Mouse (Mus musculus) C2C12 (cell line): ENCODE measurements around the gene Gm42517.

Experiments
- CEBPB ChIP-seq: IDR thresholded peaks from one replicate; pipeline ENCODE4 v1.6.1; 2011; ENCODE audit warnings: low read depth, mild to moderate bottlenecking, control low read depth, moderate library complexity
- CTCF ChIP-seq: IDR thresholded peaks from one replicate; pipeline ENCODE4 v1.5.1; 2011; ENCODE audit not compliant: control insufficient read depth, insufficient read depth, insufficient read length
- FOSL1 ChIP-seq: IDR thresholded peaks from one replicate; pipeline ENCODE4 v1.8.0; 2011; ENCODE audit warnings: mild to moderate bottlenecking, low read length; ENCODE audit not compliant: poor library complexity, insufficient read depth, severe bottlenecking
- MYOG ChIP-seq: IDR thresholded peaks from one replicate; pipeline ENCODE4 v1.6.1; 2011; ENCODE audit not compliant: control insufficient read depth, insufficient read length; ENCODE audit errors: extremely low read depth
- USF1 ChIP-seq: IDR thresholded peaks from one replicate; pipeline ENCODE4 v1.6.1; 2011; ENCODE audit warnings: low read depth, mild to moderate bottlenecking, control low read depth, moderate library complexity

DNA sequence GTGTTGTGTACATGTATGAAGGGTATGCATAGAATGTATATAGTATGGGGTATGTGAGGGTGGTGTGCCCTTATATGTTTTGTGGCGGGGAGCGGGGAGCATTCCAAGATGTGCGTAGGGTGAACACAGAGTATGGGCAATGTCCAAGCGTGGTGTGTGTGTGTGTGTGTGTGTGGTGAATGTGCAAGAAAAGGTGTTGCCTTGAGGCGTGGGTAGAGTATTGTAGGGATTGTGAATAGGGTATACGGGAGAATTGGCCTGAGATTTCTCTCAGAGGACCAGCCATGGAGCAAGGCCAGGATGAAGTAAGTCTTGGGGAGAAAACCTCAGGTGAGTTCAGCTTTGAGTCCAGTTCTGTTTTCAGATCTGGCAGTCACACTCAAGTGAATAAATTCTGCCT lies 724 bp upstream of the Gm42517 start:
- no peak for TF ChIP-seq CTCF
- no peak for TF ChIP-seq USF1
- no peak for TF ChIP-seq CEBPB
- no peak for TF ChIP-seq FOSL1
- no peak for TF ChIP-seq MYOG
